Mouse (Mus musculus) liver, embryonic 13.5 days (tissue): ENCODE data around the gene Gm10408. TPM values are rescaled to one million over a fixed set of nuclear protein-coding genes. Genes with fewer than 3 reads are reported as not detected.
"Not testable (repeated sequence)": the region's sequence is repeated elsewhere in the genome, so short reads cannot be mapped to it uniquely, and the experiment has no call there.

ENCODE experiments used
- ATAC-seq: fragments of 200-750 bp; cut with Nextera tagmentation; 2 replicates; pipeline ENCODE4 v1.8.0; 2017; ENCODE audit warnings: low read depth, mild to moderate bottlenecking, moderate number of reproducible peaks, moderate library complexity
- DNase-seq: peaks from one replicate; pipeline ENCODE4 v3.0.0; 2022
- H3K27ac ChIP-seq: fragments of 300-500 bp; sonication (generic); 2 replicates; pipeline ENCODE4 v1.5.1; 2015; ENCODE audit warnings: moderate library complexity, mild to moderate bottlenecking, inconsistent platforms
- H3K27me3 ChIP-seq: fragments of 300-500 bp; sonication (generic); 2 replicates; pipeline ENCODE4 v1.6.1; 2015; ENCODE audit warnings: mild to moderate bottlenecking, inconsistent platforms
- H3K36me3 ChIP-seq: fragments of 300-500 bp; sonication (generic); 2 replicates; pipeline ENCODE4 v1.6.1; 2015; ENCODE audit warnings: mild to moderate bottlenecking, inconsistent platforms
- H3K4me1 ChIP-seq: fragments of 300-500 bp; sonication (generic); replicated peaks from 2 replicates; pipeline ENCODE4 v1.6.1; 2015; ENCODE audit warnings: inconsistent platforms
- H3K4me2 ChIP-seq: fragments of 300-500 bp; sonication (generic); 2 replicates; pipeline ENCODE4 v1.6.1; 2015; ENCODE audit warnings: inconsistent platforms, mild to moderate bottlenecking, moderate library complexity
- H3K4me3 ChIP-seq: fragments of 300-500 bp; sonication (generic); replicated peaks from 2 replicates; pipeline ENCODE4 v1.5.1; 2015; ENCODE audit warnings: mild to moderate bottlenecking, inconsistent platforms
- H3K9ac ChIP-seq: fragments of 300-500 bp; sonication (generic); 2 replicates; pipeline ENCODE4 v1.6.1; 2015; ENCODE audit warnings: mild to moderate bottlenecking, inconsistent platforms
- H3K9me3 ChIP-seq: fragments of 300-500 bp; sonication (generic); replicated peaks from 2 replicates; pipeline ENCODE4 v1.6.1; 2016; ENCODE audit warnings: inconsistent platforms
- WGBS: fragments of 180-500 bp; shearing (Covaris S2); methylation state at CpG from one replicate; pipeline ENCODE4 v1.1.7; 2015; ENCODE audit not compliant: insufficient replicate concordance; 5-methylcytosine and 5-hydroxymethylcytosine counted together
- polyA plus RNA-seq: library from polyadenylated mRNA; unstranded; fragments of >200 nt; fragmentation: Nextera tagmentation; extraction: Ambion mirVana; gene quantifications from 2 replicates; pipeline ENCODE4 v1.2.1, GENCODE M21; 2015

The Gm10408 gene
- not detected in 2 replicates for polyA plus RNA-seq

GRCm38 (mm10) chr14:3449079-3449478 lies at the start of gene Gm10408:
Gene Gm10408 (plus strand): TSS chr14:3449379.
- DNase-seq, H3K9me3 ChIP-seq, H3K9ac ChIP-seq, H3K36me3 ChIP-seq, H3K4me3 ChIP-seq, H3K4me2 ChIP-seq, ATAC-seq, H3K27me3 ChIP-seq, H3K4me1 ChIP-seq, H3K27ac ChIP-seq: not testable (repeated sequence)
- no CpG with 5 or more reads among the region's 3 CpGs for WGBS

DNA sequence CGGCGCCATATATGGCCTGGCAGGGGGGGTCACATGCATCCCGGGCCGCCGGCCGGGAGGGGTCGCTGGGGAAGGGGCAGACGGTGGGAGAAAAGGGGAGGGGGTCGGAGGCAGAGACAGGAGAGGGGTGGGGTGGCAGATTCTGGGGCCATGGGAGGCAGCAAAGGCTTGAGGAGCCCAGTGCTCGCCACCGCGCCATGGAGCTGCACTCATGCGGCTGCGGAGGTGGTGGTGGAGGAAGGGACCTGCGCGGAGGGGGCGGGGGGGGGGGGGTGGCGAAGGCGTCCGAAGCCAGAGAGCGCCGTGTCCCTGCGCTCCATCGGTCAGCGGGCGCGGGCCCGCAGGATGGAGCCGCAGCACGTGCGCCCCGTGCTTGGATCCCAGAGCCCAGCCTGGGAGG lies 36.9 kb upstream of the Gm10408 start, which contains the start of gene Gm10409:
Gene Gm10409 (plus strand): TSS at position 301 of the 400 bp plus-strand sequence.
- H3K4me3 ChIP-seq, H3K4me2 ChIP-seq, H3K27ac ChIP-seq, H3K27me3 ChIP-seq, H3K9me3 ChIP-seq, H3K9ac ChIP-seq, H3K36me3 ChIP-seq, ATAC-seq, DNase-seq, H3K4me1 ChIP-seq: not testable (repeated sequence)
- no CpG with 5 or more reads among the region's 32 CpGs for WGBS

DNA sequence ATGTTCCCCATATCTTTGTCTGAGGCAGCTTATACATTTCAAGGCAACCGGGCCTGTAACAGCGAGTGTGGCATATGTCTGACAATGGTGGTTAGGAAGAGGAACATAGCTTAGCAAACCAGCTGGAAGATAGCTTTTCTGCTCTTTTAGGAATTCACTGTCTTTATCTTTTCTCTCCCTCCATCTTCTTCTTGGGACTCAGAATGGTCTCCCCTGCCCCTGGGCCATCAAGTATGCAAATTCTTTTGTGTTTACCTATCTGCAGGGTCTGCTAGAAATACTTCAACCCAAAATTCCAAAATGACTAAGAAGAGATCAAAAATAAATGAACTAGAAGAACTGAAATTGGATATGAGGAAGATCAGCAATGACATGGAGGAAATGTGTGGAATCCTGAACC lies 21.4 kb upstream of the Gm10408 start, which contains the start of gene Gm3005:
Gene Gm3005 (plus strand): TSS at position 301 of the 400 bp plus-strand sequence.
- not testable (repeated sequence) for H3K4me1 ChIP-seq, DNase-seq, H3K27me3 ChIP-seq, H3K4me2 ChIP-seq, H3K36me3 ChIP-seq, H3K9me3 ChIP-seq, H3K4me3 ChIP-seq, ATAC-seq, H3K9ac ChIP-seq, H3K27ac ChIP-seq
- WGBS, result no CpG with 5 or more reads among the region's 2 CpGs

Other genes starting within 250 kb of the Gm10408 start
- gene D830030K20Rik, start 240.9 kb upstream of the Gm10408 start, polyA plus RNA-seq, result 0.31 and 0.44 TPM in 2 replicates
- 0.09 TPM in 1 of 2 replicates, not detected in the other for gene Gm2956, start 116.8 kb upstream of the Gm10408 start, polyA plus RNA-seq
- not detected in 2 replicates for gene Gm10413, start 54.3 kb upstream of the Gm10408 start, polyA plus RNA-seq
- gene Gm10409, start 36.8 kb upstream of the Gm10408 start, polyA plus RNA-seq, result 0.12 TPM in 1 of 2 replicates, not detected in the other
- gene Gm3005, start 21.3 kb upstream of the Gm10408 start, polyA plus RNA-seq, result 0.05 TPM in 1 of 2 replicates, not detected in the other
- gene Gm3012, start 185.1 kb downstream of the Gm10408 start, polyA plus RNA-seq, result not detected in 2 replicates
- 0.12 TPM in 1 of 2 replicates, not detected in the other for gene Gm3020, start 202.7 kb downstream of the Gm10408 start, polyA plus RNA-seq
- gene Gm3043, start 239.4 kb downstream of the Gm10408 start, polyA plus RNA-seq, result not detected in 2 replicates